In the genomic region with DNA sequence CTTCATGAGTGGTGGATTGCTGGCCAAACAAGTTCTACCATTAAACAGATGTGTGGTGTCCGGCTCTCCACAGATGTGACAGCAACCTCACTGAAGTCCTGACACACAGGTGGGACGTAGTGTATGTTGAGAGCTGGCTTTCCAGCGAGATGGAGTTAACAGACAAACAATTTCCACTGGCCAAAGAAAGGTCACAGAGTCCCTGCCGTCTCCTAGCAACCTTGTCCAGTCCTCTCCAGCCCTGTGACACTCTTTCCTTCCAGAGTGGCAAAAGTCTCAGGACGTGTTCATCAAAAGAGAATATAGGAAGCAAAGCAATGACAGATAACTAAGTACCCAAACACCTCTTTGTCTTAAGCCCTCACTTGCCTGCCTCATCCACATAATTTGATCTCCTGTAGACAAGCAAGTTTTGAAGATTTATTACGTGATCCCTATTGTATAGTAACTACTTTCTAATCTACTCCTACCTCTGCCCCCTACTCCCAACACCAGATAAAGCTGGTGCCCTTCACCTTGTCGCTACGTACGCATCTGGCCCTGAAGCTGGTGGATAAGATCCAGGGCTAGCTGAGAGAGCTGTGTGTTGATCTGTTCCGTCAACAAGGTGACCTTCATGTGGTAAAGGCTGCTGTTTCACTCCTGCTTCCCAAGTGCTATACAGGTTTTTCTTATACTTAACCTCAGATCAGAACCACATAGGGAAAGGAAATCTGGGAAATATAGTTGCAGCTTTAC, we compare ENCODE assay signal across 15 mouse cellular contexts. TPM values are rescaled to one million over a fixed set of nuclear protein-coding genes. Genes with fewer than 3 reads are reported as not detected.
DNase-seq lines count a peak whose midpoint lies in the region; ATAC-seq and TF ChIP-seq lines count a peak whose summit lies in the region.
"Had no signal": no experiment of that assay in that cellular context is flagged by ENCODE, and none has a peak within 500 bp of the region (broad histone marks: within the 10 kb centered on the region; RNA-seq: fewer than 3 reads in every experiment).

No protein-coding gene starts in this region.

- TF ChIP-seq CTCF in kidney, adult 2 months (conservative IDR thresholded peaks at IDR 0.05; ENCODE audit: insufficient read depth, insufficient read length, low read depth, low read length) = no peak

- H3K4me2 ChIP-seq in liver, embryonic 12.5 days = no peak overlapping the region
- H3K4me2 ChIP-seq: hindbrain, embryonic 15.5 days; liver, embryonic 15.5 days had no signal

- H3K9me3 ChIP-seq in liver, embryonic 12.5 days (replicated peaks) = no peaks in the 10 kb centered on the region
- H3K9me3 ChIP-seq: hindbrain, embryonic 15.5 days; liver, embryonic 15.5 days had no signal

- peak; percentile 39 to 80 for DNase-seq in adrenal gland, adult (ENCODE audit: inconsistent age in 2 of 2, low spot score in 1 of 2)
- DNase-seq in adrenal gland, postnatal 4 days (ENCODE audit: low spot score in 2 of 2) = no peak
- no peak for DNase-seq in liver
- peak; percentile 70 for DNase-seq in kidney, adult 2 months
- DNase-seq in adipocyte (ENCODE audit: low spot score) = no peak
- DNase-seq in layer of hippocampus, postnatal 10 days (ENCODE audit: low spot score in 2 of 2) = no peak
- no peak for DNase-seq in urinary bladder, adult 18-20 months (ENCODE audit: low spot score in 2 of 2)
- DNase-seq: cerebellum, postnatal 25 days; lung, postnatal 14 days had no signal

- 61% methylated on average over 10 of the region's 10 CpGs for WGBS in liver, embryonic 12.5 days (ENCODE audit: insufficient replicate concordance)
- WGBS in kidney, adult 2 months = 44% methylated on average over 10 of the region's 10 CpGs

- H3K4me3 ChIP-seq in liver, embryonic 12.5 days = no peak overlapping the region
- no peak overlapping the region for H3K4me3 ChIP-seq in kidney, adult 2 months (ENCODE audit: insufficient read depth, low read depth, low read length)
- H3K4me3 ChIP-seq: hindbrain, embryonic 15.5 days; layer of hippocampus, adult 2 months; liver, embryonic 15.5 days had no signal

- peaks cover 7% of the 10 kb centered on the region for H3K36me3 ChIP-seq in liver, embryonic 12.5 days
- H3K36me3 ChIP-seq in kidney, adult 2 months (ENCODE audit: control insufficient read depth, insufficient read depth, low read length) = peaks cover 3% of the 10 kb centered on the region

- H3K27ac ChIP-seq in liver, embryonic 12.5 days = peak overlapping the region; percentile 30; the same call in 1 of the 2 replicates
- H3K27ac ChIP-seq in kidney, adult 2 months (ENCODE audit: insufficient read depth, low read depth, low read length) = peak overlapping the region; percentile 97
- H3K27ac ChIP-seq: hindbrain, embryonic 15.5 days; layer of hippocampus, adult 2 months; liver, embryonic 15.5 days had no signal

- no peak overlapping the region for H3K9ac ChIP-seq in liver, embryonic 12.5 days
- H3K9ac ChIP-seq: hindbrain, embryonic 15.5 days; liver, embryonic 15.5 days had no signal

- no peak for ATAC-seq in liver, embryonic 12.5 days
- ATAC-seq: activated CD4-positive, CD25-positive, alpha-beta regulatory T cell, adult 4 months had no signal

- H3K4me1 ChIP-seq in liver, embryonic 12.5 days = peaks cover 30% of the 10 kb centered on the region
- peaks cover 15% of the 10 kb centered on the region; the same call in 1 of the 2 replicates for H3K4me1 ChIP-seq in kidney, adult 2 months (ENCODE audit: control insufficient read depth, insufficient read depth, low read length)

- no peak for TF ChIP-seq POLR2A in kidney, adult 2 months (IDR thresholded peaks at IDR 0.05; ENCODE audit: low read depth, low read length)

- no peaks in the 10 kb centered on the region for H3K27me3 ChIP-seq in liver, embryonic 12.5 days (replicated peaks)
- no peaks in the 10 kb centered on the region for H3K27me3 ChIP-seq in kidney, adult 2 months (replicated peaks; ENCODE audit: control insufficient read depth, insufficient read depth, low read length)
- H3K27me3 ChIP-seq: CH12.LX; hindbrain, embryonic 15.5 days; liver, embryonic 15.5 days had no signal

RNA-seq across cellular contexts. Expression of a gene that starts 2.9 kb away (rescaled TPM):
- 100 to 1,000 TPM; 840 to 862 TPM for total RNA-seq in adrenal gland, postnatal 4 days (2021)
- 282 and 297 TPM in 2 replicates for polyA plus RNA-seq in liver, embryonic 12.5 days (2016; fragmentation: Nextera tagmentation; extraction: Ambion mirVana)
- polyA plus RNA-seq in kidney, adult 2 months (2012; rRNA removed) = 717 and 832 TPM in 2 replicates
- total RNA-seq in layer of hippocampus, postnatal 10 days (2021) = 100 to 1,000 TPM; 544 to 545 TPM

RNA-seq across cellular contexts. Expression of a gene that starts 44.0 kb away (rescaled TPM):
- 10 to 100 TPM; 43.3 to 48.0 TPM for total RNA-seq in adrenal gland, postnatal 4 days (2021)
- polyA plus RNA-seq in liver, embryonic 12.5 days (2016; fragmentation: Nextera tagmentation; extraction: Ambion mirVana) = 14.0 and 14.8 TPM in 2 replicates
- 3.4 and 5.7 TPM in 2 replicates for polyA plus RNA-seq in kidney, adult 2 months (2012; rRNA removed)
- total RNA-seq in layer of hippocampus, postnatal 10 days (2021) = 10 to 100 TPM; 15.7 to 16.4 TPM

RNA-seq across cellular contexts. Expression of a gene that starts 44.2 kb away (rescaled TPM):
- 10 to 100 TPM; 14.8 to 16.5 TPM for total RNA-seq in adrenal gland, postnatal 4 days (2021)
- 12.6 and 13.9 TPM in 2 replicates for polyA plus RNA-seq in liver, embryonic 12.5 days (2016; fragmentation: Nextera tagmentation; extraction: Ambion mirVana)
- 3.1 and 4.4 TPM in 2 replicates for polyA plus RNA-seq in kidney, adult 2 months (2012; rRNA removed)
- 10 to 100 TPM; 16.9 to 20.4 TPM for total RNA-seq in layer of hippocampus, postnatal 10 days (2021)

RNA-seq across cellular contexts. Expression of a gene that starts 54.3 kb away (rescaled TPM):
- 100 to 1,000 TPM; 203 to 231 TPM for total RNA-seq in adrenal gland, postnatal 4 days (2021)
- polyA plus RNA-seq in liver, embryonic 12.5 days (2016; fragmentation: Nextera tagmentation; extraction: Ambion mirVana) = 215 and 229 TPM in 2 replicates
- 20.0 and 21.1 TPM in 2 replicates for polyA plus RNA-seq in kidney, adult 2 months (2012; rRNA removed)
- total RNA-seq in layer of hippocampus, postnatal 10 days (2021) = 10 to 100 TPM; 45.0 to 53.2 TPM

Comparison
In these comparisons a context has a peak if more than half of its experiments do, and no peak if none do; other contexts are left out.
1. DNase-seq: peak in adrenal gland, adult (2 of 2) and kidney, adult 2 months (single experiment); none in adrenal gland, postnatal 4 days (0 of 2), liver (single experiment), adipocyte (single experiment), layer of hippocampus, postnatal 10 days (0 of 2) and urinary bladder, adult 18-20 months (0 of 2).